Mouse (Mus musculus) right cerebral cortex, adult 2 months (tissue): ENCODE measurements around the gene Acot7.
"Not testable (repeated sequence)": the region's sequence is repeated elsewhere in the genome, so short reads cannot be mapped to it uniquely, and the experiment has no call there.

ENCODE experiments used
- DNase-seq, 2 experiments: peaks; one replicate each; pipeline ENCODE4 v3.0.0; 2021 to 2022; ENCODE audit warnings: low spot score in 2 of 2

Gene Acot7

GRCm38 (mm10) chr4:152202905-152203304, 25.0 kb downstream of the Acot7 start:
- peak; percentile 66 to 73 for DNase-seq

GRCm38 (mm10) chr4:152204663-152205062, 26.7 kb downstream of the Acot7 start:
- no peak for DNase-seq

- no peak for DNase-seq
Measured at GRCm38 (mm10) chr4:152206199-152206598, 28.3 kb downstream of the Acot7 start.

- DNase-seq = no peak
Measured at GRCm38 (mm10) chr4:152209623-152210022, 31.7 kb downstream of the Acot7 start.

- no peak for DNase-seq
Measured at GRCm38 (mm10) chr4:152212091-152212505, 34.2 kb downstream of the Acot7 start.

GRCm38 (mm10) chr4:152212531-152212930, 34.6 kb downstream of the Acot7 start:
- DNase-seq = peak; percentile 61 to 86

GRCm38 (mm10) chr4:152212974-152213373, 35.0 kb downstream of the Acot7 start:
- peak in 1 of 2 experiments; percentile 46 for DNase-seq

GRCm38 (mm10) chr4:152213760-152214480, 36.0 kb downstream of the Acot7 start:
- peak; percentile 97 for DNase-seq

- no peak for DNase-seq
Measured at GRCm38 (mm10) chr4:152214871-152215415, 37.0 kb downstream of the Acot7 start.

GRCm38 (mm10) chr4:152219591-152219990, 41.7 kb downstream of the Acot7 start:
- no peak for DNase-seq

- DNase-seq = no peak
Measured at GRCm38 (mm10) chr4:152220771-152221410, 43.0 kb downstream of the Acot7 start.

GRCm38 (mm10) chr4:152221411-152221887, 43.5 kb downstream of the Acot7 start:
- peak in 1 of 2 experiments; percentile 68 for DNase-seq

GRCm38 (mm10) chr4:152222111-152222510, 44.2 kb downstream of the Acot7 start:
- DNase-seq = no peak

- DNase-seq = no peak
Measured at GRCm38 (mm10) chr4:152222513-152222912, 44.6 kb downstream of the Acot7 start.

GRCm38 (mm10) chr4:152224156-152224555, 46.2 kb downstream of the Acot7 start:
- DNase-seq = no peak

GRCm38 (mm10) chr4:152226901-152227486, 49.1 kb downstream of the Acot7 start:
- peak; percentile 77 to 84 for DNase-seq

- DNase-seq = no peak
Measured at GRCm38 (mm10) chr4:152227749-152228527, 50.0 kb downstream of the Acot7 start.

GRCm38 (mm10) chr4:152230331-152230730, 52.4 kb downstream of the Acot7 start:
- DNase-seq = not testable (repeated sequence)

GRCm38 (mm10) chr4:152231326-152231725, 53.4 kb downstream of the Acot7 start:
- no peak for DNase-seq

- DNase-seq = no peak
Measured at GRCm38 (mm10) chr4:152232411-152232903, 54.5 kb downstream of the Acot7 start.

GRCm38 (mm10) chr4:152239974-152240373, 62.0 kb downstream of the Acot7 start:
- DNase-seq = no peak
